Mouse (Mus musculus): ENCODE results near the gene Cd300e.

DNA sequence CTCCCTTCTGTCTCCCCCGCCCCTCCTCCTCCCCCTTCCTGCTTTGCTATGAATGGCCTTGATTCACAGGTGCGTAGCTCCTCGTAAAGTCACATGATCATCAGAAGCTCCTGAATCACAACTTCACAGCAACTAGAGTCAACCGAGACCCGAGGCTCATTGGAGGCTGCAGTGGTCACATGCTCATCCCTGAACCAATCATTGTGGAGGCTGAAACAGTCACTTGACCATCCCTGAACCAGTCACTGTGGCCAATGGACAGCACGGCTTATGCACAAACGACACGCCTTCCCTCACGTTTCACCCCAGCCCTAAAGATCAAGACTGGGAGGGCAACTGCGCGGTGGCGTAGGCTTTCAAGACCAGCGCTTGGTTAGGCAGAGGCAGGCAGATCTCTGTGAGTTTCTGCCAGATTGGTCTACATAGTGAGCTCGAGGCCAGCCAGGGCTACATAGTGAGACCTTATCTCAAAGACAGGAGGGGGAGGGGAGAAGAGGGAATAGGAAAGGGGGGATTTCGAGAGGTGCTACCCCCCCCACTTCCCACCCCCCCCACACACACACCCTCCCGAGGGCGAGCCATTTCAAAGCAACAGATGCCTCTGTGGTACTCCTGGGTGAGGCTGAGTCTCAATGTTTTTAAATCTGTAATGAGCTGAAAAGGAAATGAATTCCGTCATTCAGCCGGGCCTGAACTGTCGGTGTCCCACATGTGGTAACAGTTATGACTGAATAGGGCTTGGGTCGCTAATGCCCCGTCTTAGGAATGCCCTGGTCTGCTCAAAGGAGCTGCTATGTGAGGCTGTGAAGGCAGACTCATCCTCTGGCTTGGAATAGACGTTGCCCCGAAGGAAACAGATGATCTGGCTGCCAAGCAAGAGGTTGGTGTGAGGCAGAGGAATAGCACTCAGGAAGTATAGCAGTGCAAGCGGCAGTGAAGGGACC, 41.8 kb upstream of the Cd300e start:
- TF ChIP-seq CTCF (IDR thresholded peaks at IDR 0.05; ENCODE audit: borderline replicate concordance, control insufficient read depth, extremely low read depth, insufficient read depth, low read length, poor library complexity), result no peak
- TF ChIP-seq POLR2A (IDR thresholded peaks at IDR 0.05; ENCODE audit: control insufficient read depth, extremely low read depth, insufficient read depth, low read length, poor library complexity), result no peak

Data from thymus, adult 2 months (tissue).